13 mouse cellular contexts compared by ENCODE assay signal in genomic region chr3:126744432-126745133, GRCm38 (mm10).
DNase-seq lines count a peak whose midpoint lies in the region; ATAC-seq and TF ChIP-seq lines count a peak whose summit lies in the region.
"Had no signal": no experiment of that assay in that cellular context is flagged by ENCODE, and none has a peak within 500 bp of the region (broad histone marks: within the 10 kb centered on the region; RNA-seq: fewer than 3 reads in every experiment).

No protein-coding gene starts in this region.

- no peak overlapping the region for H3K9ac ChIP-seq in forebrain, embryonic 13.5 days
- H3K9ac ChIP-seq in forebrain, embryonic 14.5 days (ENCODE audit: low read length), result no peak overlapping the region
- H3K9ac ChIP-seq in lung, postnatal 0 days (replicated peaks; ENCODE audit: low read depth), result no peak overlapping the region
- no peak overlapping the region for H3K9ac ChIP-seq in hindbrain, postnatal 0 days (replicated peaks; ENCODE audit: low read length)
- H3K9ac ChIP-seq: liver, embryonic 13.5 days had no signal

- TF ChIP-seq POLR2A in lung, adult 2 months (IDR thresholded peaks at IDR 0.05; ENCODE audit: borderline replicate concordance, extremely low read depth, low read depth, low read length), result no peak

- ATAC-seq in forebrain, embryonic 13.5 days, result 0 out of 2 replicates have a peak, but pooled peaks have one; percentile 27
- ATAC-seq in forebrain, embryonic 14.5 days, result no peak
- ATAC-seq in lung, postnatal 0 days, result 0 out of 2 replicates have a peak, but pooled peaks have one; percentile 14
- peak; percentile 46 for ATAC-seq in hindbrain, postnatal 0 days

- WGBS in forebrain, embryonic 13.5 days, result 54% methylated on average over 3 of the region's 3 CpGs
- 57% methylated on average over 3 of the region's 3 CpGs for WGBS in forebrain, embryonic 14.5 days
- WGBS in lung, postnatal 0 days, result 76% methylated on average over 3 of the region's 3 CpGs
- WGBS in lung, adult 2 months, result 68% methylated on average over 3 of the region's 3 CpGs
- WGBS in hindbrain, postnatal 0 days, result 50% methylated on average over 3 of the region's 3 CpGs

- no peak for TF ChIP-seq EP300 in lung, postnatal 0 days (IDR thresholded peaks at IDR 0.05)

- H3K4me2 ChIP-seq in forebrain, embryonic 13.5 days, result no peak overlapping the region
- H3K4me2 ChIP-seq in forebrain, embryonic 14.5 days (ENCODE audit: low read length), result no peak overlapping the region
- H3K4me2 ChIP-seq in lung, postnatal 0 days (replicated peaks; ENCODE audit: low read depth, low read length), result no peak overlapping the region
- no peak overlapping the region for H3K4me2 ChIP-seq in hindbrain, postnatal 0 days (ENCODE audit: low read depth, low read length)
- H3K4me2 ChIP-seq: liver, embryonic 13.5 days had no signal

- peaks cover 18% of the 10 kb centered on the region for H3K4me1 ChIP-seq in forebrain, embryonic 13.5 days
- peaks cover 3% of the 10 kb centered on the region; the same call in 1 of the 2 replicates for H3K4me1 ChIP-seq in forebrain, embryonic 14.5 days (ENCODE audit: control insufficient read depth, insufficient read depth, low read length)
- H3K4me1 ChIP-seq in lung, postnatal 0 days (ENCODE audit: insufficient read depth, low read depth, low read length), result peaks cover 3% of the 10 kb centered on the region; the same call in 1 of the 2 replicates
- peaks cover 6% of the 10 kb centered on the region; the same call in 1 of the 2 replicates for H3K4me1 ChIP-seq in lung, adult 2 months (ENCODE audit: control insufficient read depth, insufficient read depth, low read length)
- H3K4me1 ChIP-seq in hindbrain, postnatal 0 days (ENCODE audit: insufficient read depth, low read length), result no peaks in the 10 kb centered on the region
- H3K4me1 ChIP-seq: liver, embryonic 13.5 days had no signal

- no peak overlapping the region for H3K27ac ChIP-seq in forebrain, embryonic 13.5 days
- H3K27ac ChIP-seq in forebrain, embryonic 14.5 days (ENCODE audit: low read depth, low read length), result no peak overlapping the region
- no peak overlapping the region for H3K27ac ChIP-seq in lung, postnatal 0 days (ENCODE audit: low read length)
- H3K27ac ChIP-seq in hindbrain, postnatal 0 days, result no peak overlapping the region
- H3K27ac ChIP-seq: liver, embryonic 13.5 days had no signal

- no peak for DNase-seq in forebrain, embryonic 14.5 days (ENCODE audit: low spot score)
- DNase-seq in lung, postnatal 0 days (ENCODE audit: low spot score), result no peak
- DNase-seq in lung, adult 2 months, result no peak
- peak; percentile 23 to 47 for DNase-seq in adrenal gland, postnatal 36 days
- peak; percentile 6 for DNase-seq in hindbrain, postnatal 0 days (ENCODE audit: low spot score)
- DNase-seq in layer of hippocampus, adult 9-10 months (ENCODE audit: low spot score), result no peak
- DNase-seq in adipocyte (ENCODE audit: low spot score), result no peak
- DNase-seq: kidney, postnatal 25 days; liver, embryonic 13.5 days; spleen, adult 18-20 months; thymus, adult 18-20 months had no signal

- H3K27me3 ChIP-seq in forebrain, embryonic 13.5 days, result no peaks in the 10 kb centered on the region
- no peaks in the 10 kb centered on the region for H3K27me3 ChIP-seq in forebrain, embryonic 14.5 days (replicated peaks; ENCODE audit: control insufficient read depth, insufficient read depth, low read length)
- no peaks in the 10 kb centered on the region for H3K27me3 ChIP-seq in lung, postnatal 0 days (replicated peaks; ENCODE audit: insufficient read depth, low read length)
- H3K27me3 ChIP-seq in hindbrain, postnatal 0 days (ENCODE audit: insufficient read depth, low read length), result no peaks in the 10 kb centered on the region
- H3K27me3 ChIP-seq: liver, embryonic 13.5 days had no signal

- H3K4me3 ChIP-seq in forebrain, embryonic 13.5 days, result no peak overlapping the region
- no peak overlapping the region for H3K4me3 ChIP-seq in forebrain, embryonic 14.5 days (ENCODE audit: low read depth, low read length)
- no peak overlapping the region for H3K4me3 ChIP-seq in lung, postnatal 0 days (ENCODE audit: low read depth, low read length)
- no peak overlapping the region for H3K4me3 ChIP-seq in lung, adult 2 months (replicated peaks; ENCODE audit: extremely low read depth, low read depth, low read length)
- H3K4me3 ChIP-seq in hindbrain, postnatal 0 days (ENCODE audit: low read length), result no peak overlapping the region
- H3K4me3 ChIP-seq: erythroblast, embryonic 14.5 days; liver, embryonic 13.5 days had no signal

- no peaks in the 10 kb centered on the region for H3K9me3 ChIP-seq in forebrain, embryonic 13.5 days (replicated peaks)
- no peaks in the 10 kb centered on the region for H3K9me3 ChIP-seq in forebrain, embryonic 14.5 days (replicated peaks; ENCODE audit: control insufficient read depth, low read length)
- H3K9me3 ChIP-seq in lung, postnatal 0 days (ENCODE audit: low read length), result no peaks in the 10 kb centered on the region
- no peaks in the 10 kb centered on the region for H3K9me3 ChIP-seq in hindbrain, postnatal 0 days (ENCODE audit: low read length)
- H3K9me3 ChIP-seq: liver, embryonic 13.5 days had no signal

- H3K36me3 ChIP-seq in forebrain, embryonic 13.5 days (ENCODE audit: poor library complexity, severe bottlenecking), result no peaks in the 10 kb centered on the region
- H3K36me3 ChIP-seq in forebrain, embryonic 14.5 days (ENCODE audit: control insufficient read depth, insufficient read depth, low read length), result no peaks in the 10 kb centered on the region
- H3K36me3 ChIP-seq in lung, postnatal 0 days (ENCODE audit: insufficient read depth, low read length), result no peaks in the 10 kb centered on the region
- H3K36me3 ChIP-seq in hindbrain, postnatal 0 days (ENCODE audit: insufficient read depth, low read length), result no peaks in the 10 kb centered on the region
- H3K36me3 ChIP-seq: liver, embryonic 13.5 days had no signal

- TF ChIP-seq CTCF in lung, postnatal 0 days (IDR thresholded peaks at IDR 0.05), result no peak
- no peak for TF ChIP-seq CTCF in lung, adult 2 months (IDR thresholded peaks at IDR 0.05; ENCODE audit: insufficient read depth, low read length)
- no peak for TF ChIP-seq CTCF in hindbrain, postnatal 0 days (IDR thresholded peaks at IDR 0.05; ENCODE audit: low read depth)

Comparison
In these comparisons a context has a peak if more than half of its experiments do, and no peak if none do; other contexts are left out.
1. DNase-seq: peak in adrenal gland, postnatal 36 days (2 of 2) and hindbrain, postnatal 0 days (single experiment); none in forebrain, embryonic 14.5 days (single experiment), lung, postnatal 0 days (single experiment), lung, adult 2 months (single experiment), layer of hippocampus, adult 9-10 months (single experiment) and adipocyte (single experiment).